In genomic region chr2:148206633-148207032, GRCm38 (mm10) we compare ENCODE assay signal across 14 mouse cellular contexts.
DNase-seq lines count a peak whose midpoint lies in the region; ATAC-seq and TF ChIP-seq lines count a peak whose summit lies in the region.
"Had no signal": no experiment of that assay in that cellular context is flagged by ENCODE, and none has a peak within 500 bp of the region (broad histone marks: within the 10 kb centered on the region; RNA-seq: fewer than 3 reads in every experiment).

No protein-coding gene starts in this region.

- no peak for TF ChIP-seq CTCF in left cerebral cortex, adult 2 months (IDR thresholded peaks at IDR 0.05)
- TF ChIP-seq CTCF in olfactory bulb, adult 2 months (IDR thresholded peaks at IDR 0.05; ENCODE audit: insufficient read depth, low read depth, low read length): no peak

- H3K36me3 ChIP-seq in intestine, embryonic 16.5 days (ENCODE audit: control insufficient read depth, insufficient read depth, low read length): no peaks in the 10 kb centered on the region
- H3K36me3 ChIP-seq: G1E; midbrain, embryonic 12.5 days; neural tube, embryonic 15.5 days had no signal

- WGBS in intestine, embryonic 16.5 days: 28% methylated on average over 1 of the region's 1 CpGs
- WGBS in olfactory bulb, adult 2 months: 16% methylated on average over 1 of the region's 1 CpGs

- intact Hi-C loops in left cerebral cortex, adult 2 months (cut with DNase I): loop anchor here (5.0 kb wide), 1 partner anchor 191 kb away; the partner anchor contains the start of gene Sstr4
- intact Hi-C loops in left cerebral cortex, postnatal 10 days (cut with DNase I): no loop called here

- H3K9me3 ChIP-seq in intestine, embryonic 16.5 days (ENCODE audit: control insufficient read depth, low read length): 0 out of 2 replicates have a peak, but pooled peaks cover 2% of the 10 kb centered on the region
- H3K9me3 ChIP-seq: midbrain, embryonic 12.5 days; neural tube, embryonic 15.5 days had no signal

- no peak overlapping the region for H3K4me3 ChIP-seq in left cerebral cortex, adult 2 months
- H3K4me3 ChIP-seq in intestine, embryonic 16.5 days (ENCODE audit: low read length): no peak overlapping the region
- H3K4me3 ChIP-seq in olfactory bulb, adult 2 months (ENCODE audit: insufficient read depth, low read depth, low read length): no peak overlapping the region
- H3K4me3 ChIP-seq: midbrain, embryonic 12.5 days; neural tube, embryonic 15.5 days had no signal

- peak; percentile 8 to 18 for DNase-seq in left cerebral cortex, adult 2 months (ENCODE audit: extremely low spot score in 1 of 2, low spot score in 2 of 2)
- no peak for DNase-seq in left cerebral cortex, postnatal 10 days (ENCODE audit: extremely low spot score in 1 of 2, low spot score in 2 of 2)
- DNase-seq in embryo, embryonic 11 days: peak; percentile 54
- no peak for DNase-seq in kidney, postnatal 36 days
- no peak for DNase-seq in thymus, postnatal 4 days
- DNase-seq: adrenal gland, postnatal 14 days; cerebellum, adult 8-10 months; kidney, adult 9 months; liver had no signal

- H3K4me2 ChIP-seq in intestine, embryonic 16.5 days (ENCODE audit: low read depth, low read length): no peak overlapping the region
- H3K4me2 ChIP-seq: midbrain, embryonic 12.5 days; neural tube, embryonic 15.5 days had no signal

- ATAC-seq in intestine, embryonic 16.5 days: 0 out of 2 replicates have a peak, but pooled peaks have one; percentile 36

- no peak overlapping the region for H3K9ac ChIP-seq in intestine, embryonic 16.5 days (ENCODE audit: low read depth, low read length)
- H3K9ac ChIP-seq: midbrain, embryonic 12.5 days; neural tube, embryonic 15.5 days had no signal

- no peaks in the 10 kb centered on the region for H3K27me3 ChIP-seq in intestine, embryonic 16.5 days (replicated peaks; ENCODE audit: control insufficient read depth, insufficient read depth, low read length)
- H3K27me3 ChIP-seq: midbrain, embryonic 12.5 days; neural tube, embryonic 15.5 days had no signal

- no peaks in the 10 kb centered on the region for H3K4me1 ChIP-seq in intestine, embryonic 16.5 days (ENCODE audit: control insufficient read depth, insufficient read depth, low read length)
- peaks cover 6% of the 10 kb centered on the region; the same call in 1 of the 2 replicates for H3K4me1 ChIP-seq in olfactory bulb, adult 2 months (ENCODE audit: control insufficient read depth, insufficient read depth, low read length)
- H3K4me1 ChIP-seq: midbrain, embryonic 12.5 days; neural tube, embryonic 15.5 days had no signal

- peak overlapping the region; percentile 7; the same call in 1 of the 2 replicates for H3K27ac ChIP-seq in left cerebral cortex, adult 2 months
- H3K27ac ChIP-seq in intestine, embryonic 16.5 days (ENCODE audit: low read length): no peak overlapping the region
- H3K27ac ChIP-seq in olfactory bulb, adult 2 months (ENCODE audit: insufficient read depth, low read depth, low read length): peak overlapping the region; percentile 92
- H3K27ac ChIP-seq: midbrain, embryonic 12.5 days; neural tube, embryonic 15.5 days had no signal

- TF ChIP-seq POLR2A in olfactory bulb, adult 2 months (IDR thresholded peaks at IDR 0.05; ENCODE audit: insufficient read depth, low read depth, low read length): no peak

Comparison
In these comparisons a context has a peak if more than half of its experiments do, and no peak if none do; other contexts are left out.
1. DNase-seq: peak in left cerebral cortex, adult 2 months (2 of 2) and embryo, embryonic 11 days (single experiment); none in left cerebral cortex, postnatal 10 days (0 of 2), kidney, postnatal 36 days (0 of 2) and thymus, postnatal 4 days (single experiment).